ENCODE assay signal across 31 mouse cellular contexts in genomic region chr2:78777589-78777988, GRCm38 (mm10).
"Had no signal": no experiment of that assay in that cellular context is flagged by ENCODE, and none has a peak within 500 bp of the region (broad histone marks: within the 10 kb centered on the region; RNA-seq: fewer than 3 reads in every experiment).

No protein-coding gene starts in this region.

- H3K27ac ChIP-seq: heart, embryonic 10.5 days; heart, embryonic 13.5 days; heart, embryonic 15.5 days; hindbrain, embryonic 10.5 days; hindbrain, embryonic 12.5 days; hindbrain, embryonic 13.5 days; hindbrain, embryonic 14.5 days; hindbrain, embryonic 15.5 days; hindbrain, postnatal 0 days; intestine, embryonic 15.5 days; kidney, embryonic 15.5 days; kidney, postnatal 0 days; layer of hippocampus, adult 2 months had no signal

- H3K4me2 ChIP-seq: heart, embryonic 11.5 days; heart, embryonic 12.5 days; heart, embryonic 13.5 days; heart, embryonic 15.5 days; hindbrain, embryonic 12.5 days; hindbrain, embryonic 13.5 days; hindbrain, embryonic 14.5 days; hindbrain, embryonic 15.5 days; intestine, embryonic 15.5 days; kidney, embryonic 15.5 days had no signal

- H3K9me3 ChIP-seq: heart, embryonic 10.5 days; heart, embryonic 12.5 days; heart, embryonic 13.5 days; heart, embryonic 15.5 days; hindbrain, embryonic 10.5 days; hindbrain, embryonic 12.5 days; hindbrain, embryonic 13.5 days; hindbrain, embryonic 15.5 days; intestine, embryonic 15.5 days; kidney, embryonic 15.5 days had no signal

- H3K27me3 ChIP-seq: heart, embryonic 12.5 days; heart, embryonic 13.5 days; heart, embryonic 15.5 days; hindbrain, embryonic 12.5 days; hindbrain, embryonic 13.5 days; hindbrain, embryonic 15.5 days; intestine, embryonic 15.5 days; kidney, embryonic 15.5 days had no signal

- H3K9ac ChIP-seq: heart, embryonic 12.5 days; heart, embryonic 13.5 days; heart, embryonic 15.5 days; hindbrain, embryonic 12.5 days; hindbrain, embryonic 13.5 days; hindbrain, embryonic 14.5 days; hindbrain, embryonic 15.5 days; intestine, embryonic 15.5 days; kidney, embryonic 15.5 days had no signal

- H3K36me3 ChIP-seq: heart, embryonic 10.5 days; heart, embryonic 12.5 days; heart, embryonic 13.5 days; heart, embryonic 15.5 days; hindbrain, embryonic 10.5 days; hindbrain, embryonic 12.5 days; hindbrain, embryonic 13.5 days; hindbrain, embryonic 15.5 days; intestine, embryonic 15.5 days; kidney, embryonic 15.5 days had no signal

- H3K4me3 ChIP-seq: heart, embryonic 10.5 days; heart, embryonic 12.5 days; heart, embryonic 13.5 days; heart, embryonic 15.5 days; hindbrain, embryonic 10.5 days; hindbrain, embryonic 12.5 days; hindbrain, embryonic 13.5 days; hindbrain, embryonic 15.5 days; intestine, embryonic 15.5 days; kidney, embryonic 15.5 days; layer of hippocampus, adult 2 months had no signal

- DNase-seq: heart, postnatal 10 days; heart, postnatal 14 days; heart, postnatal 36 days; heart, postnatal 4 days; kidney, adult 11 months; kidney, adult 18-20 months; kidney, adult 2 months; kidney, adult 8-10 months; kidney, adult 9 months; kidney, postnatal 10 days; kidney, postnatal 14 days; kidney, postnatal 25 days; kidney, postnatal 36 days; kidney, postnatal 4 days; layer of hippocampus, adult 9-11 months; layer of hippocampus, postnatal 36 days had no signal

- H3K4me1 ChIP-seq: heart, embryonic 10.5 days; heart, embryonic 12.5 days; heart, embryonic 13.5 days; heart, embryonic 15.5 days; hindbrain, embryonic 10.5 days; hindbrain, embryonic 12.5 days; hindbrain, embryonic 13.5 days; hindbrain, embryonic 15.5 days; intestine, embryonic 15.5 days; kidney, embryonic 15.5 days had no signal
